Mouse (Mus musculus) E14TG2a.4 (cell line): ENCODE measurements at regions not wholly inside any gene's neighbourhood (a gene's known extent, or its start where the extent isn't known, plus 50 kb on each side); places are given as distances from the start of the nearest gene placed in this dataset.

Experiments
- H3K27me3 ChIP-seq: 2 replicates; pipeline ENCODE4 v1.6.1; 2014; ENCODE audit warnings: low read length, control low read depth; ENCODE audit not compliant: insufficient read depth
- H3K36me3 ChIP-seq: 2 replicates; pipeline ENCODE4 v1.6.1; 2014; ENCODE audit warnings: low read length, control low read depth; ENCODE audit not compliant: insufficient read depth
- H3K4me1 ChIP-seq: replicated peaks from 2 replicates; pipeline ENCODE4 v1.6.1; 2014; ENCODE audit warnings: low read depth, low read length, control low read depth
- H3K4me3 ChIP-seq: replicated peaks from 2 replicates; pipeline ENCODE4 v1.5.1; 2014; ENCODE audit warnings: mild to moderate bottlenecking, low read length
- H3K9me3 ChIP-seq: 2 replicates; pipeline ENCODE4 v1.6.1; 2014; ENCODE audit warnings: low read length, control low read depth
- CTCF ChIP-seq: conservative IDR thresholded peaks from 2 replicates; pipeline ENCODE4 v1.5.1; 2014; ENCODE audit warnings: low read length
- NANOG ChIP-seq: IDR thresholded peaks from 2 replicates; pipeline ENCODE4 v1.6.1; 2014; ENCODE audit warnings: borderline replicate concordance, low read length, mixed read lengths
- POU5F1 ChIP-seq: IDR thresholded peaks from 2 replicates; pipeline ENCODE4 v1.6.1; 2014; ENCODE audit warnings: low read length, borderline replicate concordance

DNA sequence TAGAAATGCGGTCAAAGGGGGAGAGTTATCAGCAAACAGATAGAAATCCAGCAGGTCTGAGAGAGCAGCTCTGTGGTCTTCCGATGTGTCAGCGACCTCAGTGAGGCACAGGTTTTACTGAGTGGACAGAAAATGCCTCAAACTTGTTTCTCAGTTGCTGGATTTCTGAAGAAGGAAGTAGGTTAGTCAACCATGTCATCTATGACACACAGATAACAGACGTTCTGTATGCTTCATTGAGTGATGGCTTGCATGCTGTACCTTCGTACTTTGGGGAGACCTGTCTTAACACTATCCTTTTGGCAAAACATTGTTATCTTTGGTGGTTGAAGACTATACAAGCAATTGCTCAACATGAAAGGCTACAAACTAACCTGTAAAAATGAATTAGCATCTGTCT is 59.3 kb upstream of the Rgs1 start:
- TF ChIP-seq NANOG (no peak), POU5F1 (no peak), CTCF (no peak)

DNA sequence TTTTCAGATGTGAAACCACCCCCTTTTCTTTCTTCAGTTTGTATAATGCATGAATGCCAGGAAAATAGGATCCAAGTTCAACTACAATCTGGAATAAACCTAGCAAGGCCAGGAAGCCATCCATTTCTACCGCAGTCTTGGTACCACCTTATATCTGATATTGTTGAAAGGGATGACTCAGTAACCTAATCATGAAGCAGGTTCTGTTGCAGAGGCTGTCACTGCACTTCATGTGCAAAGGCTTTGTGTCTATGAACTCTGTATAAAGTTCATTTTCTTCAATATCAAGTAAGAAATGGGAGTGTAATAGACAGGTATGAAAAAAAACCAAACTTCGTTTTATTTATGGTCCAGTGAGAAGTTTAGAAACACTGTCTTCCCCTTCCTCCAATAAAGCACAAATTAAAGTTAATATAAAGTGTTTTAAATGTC is 58.8 kb upstream of the Rgs1 start:
- H3K27me3 ChIP-seq = no peaks in the 10 kb centered on the region
- no peaks in the 10 kb centered on the region for H3K36me3 ChIP-seq
- no peaks in the 10 kb centered on the region for H3K9me3 ChIP-seq
- TF ChIP-seq NANOG (no peak), POU5F1 (no peak), CTCF (no peak)
- H3K4me1 ChIP-seq = no peaks in the 10 kb centered on the region
- no peak overlapping the region for H3K4me3 ChIP-seq

More for the DNA sequence above, 59.3 kb upstream of the Rgs1 start:
- Histone ChIP-seq H3K4me3 (no peak overlapping the region), H3K27me3 (no peaks in the 10 kb centered on the region), H3K9me3 (no peaks in the 10 kb centered on the region), H3K4me1 (no peaks in the 10 kb centered on the region), H3K36me3 (no peaks in the 10 kb centered on the region)

DNA sequence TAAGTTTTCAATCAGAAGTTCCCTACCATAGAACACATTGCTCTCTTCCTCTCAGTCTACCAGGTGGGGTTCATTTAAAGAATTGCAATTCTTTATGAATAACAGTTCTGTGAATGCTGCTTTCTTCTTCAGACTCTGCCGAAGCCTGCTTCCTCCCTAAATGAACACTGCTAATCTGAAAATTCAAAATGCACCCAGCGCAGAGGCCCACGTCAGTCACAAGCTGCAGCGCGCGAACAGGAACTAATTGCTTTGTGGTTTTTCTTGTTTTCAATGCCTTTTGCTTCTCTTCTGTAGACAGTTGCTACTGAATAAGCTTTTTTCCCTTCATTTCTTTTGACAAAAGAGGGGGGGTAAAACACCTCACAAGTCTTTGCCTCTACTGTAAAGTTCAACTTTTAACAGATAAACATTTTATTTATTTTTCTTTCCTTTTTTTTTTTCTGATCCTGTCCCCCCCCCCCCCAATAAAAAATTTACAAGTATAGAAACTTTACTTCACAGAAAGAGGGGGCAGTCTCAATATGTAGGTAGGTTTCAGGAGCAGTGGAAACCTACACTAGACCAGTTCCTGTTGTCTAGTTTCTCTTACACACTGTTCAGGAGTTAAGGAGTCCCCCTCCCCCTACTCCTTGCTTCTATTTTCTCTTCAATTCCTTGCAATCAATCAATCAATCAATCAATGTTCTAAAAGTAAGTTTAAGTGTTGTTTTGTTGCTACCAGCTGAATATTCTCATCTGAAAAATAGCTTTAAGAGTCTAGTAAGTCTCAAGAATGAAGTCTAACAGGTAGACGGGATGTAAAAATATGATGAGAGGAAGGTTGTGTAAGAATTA is 58.2 kb upstream of the Rgs1 start:
- no peaks in the 10 kb centered on the region for H3K4me1 ChIP-seq
- H3K9me3 ChIP-seq = no peaks in the 10 kb centered on the region
- no peak overlapping the region for H3K4me3 ChIP-seq
- no peaks in the 10 kb centered on the region for H3K36me3 ChIP-seq
- TF ChIP-seq POU5F1 = no peak
- TF ChIP-seq NANOG = no peak
- TF ChIP-seq CTCF = no peak
- no peaks in the 10 kb centered on the region for H3K27me3 ChIP-seq

DNA sequence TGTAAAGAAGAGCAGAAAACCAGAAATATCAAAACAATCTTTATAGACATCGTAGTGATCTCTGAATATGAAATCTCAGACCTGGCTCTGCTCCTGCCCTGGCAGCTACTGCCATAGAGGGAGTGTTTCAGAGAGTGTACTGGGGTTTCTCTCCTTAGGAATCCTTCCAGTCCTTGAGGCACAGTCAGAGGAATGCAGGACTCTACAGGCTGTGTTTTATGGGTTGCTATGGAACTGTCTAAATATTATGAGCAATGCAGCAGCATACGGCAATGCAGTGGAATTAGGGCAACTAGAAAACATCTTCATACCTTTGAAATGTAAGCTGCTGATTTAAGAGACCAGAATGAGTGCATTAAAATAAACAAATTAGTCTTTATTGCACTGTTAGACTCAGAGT is 57.2 kb upstream of the Rgs1 start:
- H3K4me1 ChIP-seq = no peaks in the 10 kb centered on the region
- no peak overlapping the region for H3K4me3 ChIP-seq
- H3K27me3 ChIP-seq = no peaks in the 10 kb centered on the region
- no peaks in the 10 kb centered on the region for H3K9me3 ChIP-seq
- H3K36me3 ChIP-seq = no peaks in the 10 kb centered on the region
- TF ChIP-seq NANOG = no peak

DNA sequence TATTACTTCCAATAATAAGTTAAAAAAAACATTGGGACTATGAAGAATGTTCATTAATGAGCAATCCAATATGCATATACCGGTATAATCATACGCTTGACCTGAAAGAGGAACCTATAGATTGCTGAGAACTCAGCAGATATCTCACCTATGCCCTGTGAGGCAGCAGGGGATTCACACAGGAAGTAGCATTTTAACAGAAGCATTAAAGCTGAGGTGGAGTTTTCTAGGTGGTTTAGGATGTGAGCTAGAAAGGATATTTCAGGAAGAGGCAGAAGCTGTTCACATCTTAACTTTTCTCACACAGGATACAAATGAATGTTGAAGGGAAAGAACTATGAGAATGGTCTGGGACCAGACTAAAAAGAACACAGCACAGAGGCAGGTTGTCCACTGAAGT is 51.6 kb upstream of the Rgs1 start:
- Histone ChIP-seq H3K9me3 (no peaks in the 10 kb centered on the region), H3K36me3 (no peaks in the 10 kb centered on the region), H3K4me1 (no peaks in the 10 kb centered on the region), H3K4me3 (no peak overlapping the region), H3K27me3 (no peaks in the 10 kb centered on the region)
- TF ChIP-seq CTCF (no peak), POU5F1 (no peak), NANOG (no peak)
